Comparison of ENCODE assay signal across 1 mouse cellular context in the genomic region with DNA sequence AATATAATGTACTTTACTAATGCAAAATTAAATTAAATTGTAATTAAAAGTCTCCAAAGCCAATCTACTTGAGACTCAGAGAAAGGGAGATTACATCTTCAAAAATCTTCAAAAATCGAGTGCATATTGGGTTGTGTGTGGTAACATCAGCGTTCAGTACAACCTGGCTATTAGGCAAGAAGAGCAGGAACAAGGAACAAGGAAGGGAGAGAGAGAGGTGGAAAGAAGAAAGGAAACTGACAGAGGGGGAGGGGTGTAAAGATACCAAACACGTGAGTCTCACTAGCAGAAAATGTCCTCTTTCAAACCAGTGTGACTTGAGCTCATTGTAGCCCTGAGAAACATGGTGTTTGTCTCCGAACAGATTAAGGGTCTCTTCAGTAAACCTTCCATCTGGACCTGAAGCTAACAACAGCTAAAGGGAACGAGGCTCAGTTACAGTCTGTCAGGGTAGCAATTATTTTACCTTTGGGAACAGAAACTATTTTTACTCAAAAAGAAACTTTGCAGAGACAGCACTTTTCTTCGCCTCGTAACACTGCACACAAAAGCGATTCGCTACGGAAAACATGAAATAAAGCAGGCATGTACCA.
TF ChIP-seq lines count a peak whose summit lies in the region.

No protein-coding gene starts in this region.

TF ChIP-seq in CH12.LX, 34 proteins besides CTCF, POLR2A, EP300 and RAD21 (continued from another document):
- no peak for TF ChIP-seq ZC3H11A (IDR thresholded peaks at IDR 0.05; ENCODE audit: low read depth, low read length)
- no peak for TF ChIP-seq TBP (conservative IDR thresholded peaks at IDR 0.05; ENCODE audit: low read depth, low read length)
- 0 out of 2 replicates have a peak, but pooled peaks have one; percentile 17 for TF ChIP-seq NELFE (IDR thresholded peaks at IDR 0.05; ENCODE audit: low read depth, low read length)
- peak; percentile 94 for TF ChIP-seq IRF4 (IDR thresholded peaks at IDR 0.05; ENCODE audit: low read depth, low read length)
- TF ChIP-seq SMC3 (IDR thresholded peaks at IDR 0.05; ENCODE audit: low read depth, low read length): no peak; the same call in none of the 2 replicates
- TF ChIP-seq JUN (IDR thresholded peaks at IDR 0.05; ENCODE audit: insufficient read depth, low read depth, low read length): peak; percentile 55
- TF ChIP-seq CHD2 (IDR thresholded peaks at IDR 0.05; ENCODE audit: low read length): peak; percentile 86
- peak; percentile 75; the same call in 1 of the 2 replicates for TF ChIP-seq MXI1 (IDR thresholded peaks at IDR 0.05; ENCODE audit: low read depth, low read length)
- peak; percentile 82 for TF ChIP-seq SIN3A (IDR thresholded peaks at IDR 0.05; ENCODE audit: low read length)
- TF ChIP-seq BHLHE40 (IDR thresholded peaks at IDR 0.05; ENCODE audit: low read depth, low read length): peak; percentile 95
- TF ChIP-seq MYC (IDR thresholded peaks at IDR 0.05; ENCODE audit: low read depth, low read length): peak; percentile 93
- peak; percentile 95 for TF ChIP-seq MAFK (IDR thresholded peaks at IDR 0.05; ENCODE audit: insufficient replicate concordance, low read length)
- TF ChIP-seq UBTF (IDR thresholded peaks at IDR 0.05; ENCODE audit: low read depth, low read length): no peak
- no peak for TF ChIP-seq ZKSCAN1 (IDR thresholded peaks at IDR 0.05; ENCODE audit: borderline replicate concordance, low read depth, low read length)
- TF ChIP-seq PAX5 (IDR thresholded peaks at IDR 0.05; ENCODE audit: low read length): no peak
- TF ChIP-seq MAZ (IDR thresholded peaks at IDR 0.05; ENCODE audit: low read depth, low read length): 0 out of 2 replicates have a peak, but pooled peaks have one; percentile 76
- peak; percentile 81 for TF ChIP-seq MEF2A (IDR thresholded peaks at IDR 0.05; ENCODE audit: borderline replicate concordance, low read depth, low read length)
- TF ChIP-seq ZMIZ1 (IDR thresholded peaks at IDR 0.05; ENCODE audit: low read depth, low read length): no peak; the same call in 1 of the 2 replicates
- no peak for TF ChIP-seq HCFC1 (IDR thresholded peaks at IDR 0.05; ENCODE audit: low read depth, low read length)
- TF ChIP-seq MAX (IDR thresholded peaks at IDR 0.05; ENCODE audit: low read length): peak; percentile 73
- peak; percentile 85 for TF ChIP-seq RCOR1 (conservative IDR thresholded peaks at IDR 0.05; ENCODE audit: low read depth, low read length)
